ENCODE assay signal across 27 mouse cellular contexts in genomic region chr4:80852590-80853425, GRCm38 (mm10). TPM values are rescaled to one million over a fixed set of nuclear protein-coding genes. Genes with fewer than 3 reads are reported as not detected.
DNase-seq lines count a peak whose midpoint lies in the region; ATAC-seq lines count a peak whose summit lies in the region.
"Had no signal": no experiment of that assay in that cellular context is flagged by ENCODE, and none has a peak within 500 bp of the region (broad histone marks: within the 10 kb centered on the region; RNA-seq: fewer than 3 reads in every experiment).

No protein-coding gene starts in this region.

- no peaks in the 10 kb centered on the region for H3K27me3 ChIP-seq in forebrain, embryonic 14.5 days (replicated peaks; ENCODE audit: control insufficient read depth, insufficient read depth, low read length)
- no peaks in the 10 kb centered on the region for H3K27me3 ChIP-seq in forebrain, embryonic 10.5 days (ENCODE audit: poor library complexity, severe bottlenecking)
- no peaks in the 10 kb centered on the region for H3K27me3 ChIP-seq in neural tube, embryonic 12.5 days (replicated peaks)
- no peaks in the 10 kb centered on the region for H3K27me3 ChIP-seq in midbrain, embryonic 14.5 days (ENCODE audit: control insufficient read depth, insufficient read depth, low read length)
- no peaks in the 10 kb centered on the region for H3K27me3 ChIP-seq in neural tube, embryonic 15.5 days (replicated peaks)
- H3K27me3 ChIP-seq: embryonic facial prominence, embryonic 12.5 days; heart, embryonic 13.5 days had no signal

- no peak overlapping the region for H3K4me3 ChIP-seq in forebrain, embryonic 14.5 days (ENCODE audit: low read depth, low read length)
- no peak overlapping the region for H3K4me3 ChIP-seq in forebrain, embryonic 10.5 days
- H3K4me3 ChIP-seq in neural tube, embryonic 12.5 days, result no peak overlapping the region
- no peak overlapping the region for H3K4me3 ChIP-seq in midbrain, embryonic 14.5 days (replicated peaks; ENCODE audit: low read depth, low read length)
- no peak overlapping the region for H3K4me3 ChIP-seq in neural tube, embryonic 15.5 days (replicated peaks)
- H3K4me3 ChIP-seq: embryonic facial prominence, embryonic 12.5 days; heart, adult 2 months; heart, embryonic 13.5 days had no signal

- DNase-seq in forebrain, embryonic 14.5 days (ENCODE audit: low spot score), result no peak
- no peak for DNase-seq in forebrain, embryonic 10.5 days (ENCODE audit: extremely low spot score, low spot score)
- no peak for DNase-seq in neural tube, embryonic 10.5 days (ENCODE audit: extremely low spot score, low spot score)
- DNase-seq in midbrain, embryonic 14.5 days, result peak; percentile 26
- no peak for DNase-seq in cerebellum, adult 9-10 months
- no peak for DNase-seq in cerebellum, adult 18-20 months
- DNase-seq: adrenal gland, postnatal 25 days; cerebellum, postnatal 25 days; gastrocnemius, postnatal 36 days; heart, adult 2 months; heart, postnatal 14 days; kidney, adult 2 months; kidney, postnatal 14 days; layer of hippocampus, postnatal 36 days; thymus, adult 18-20 months; thymus, postnatal 4 days had no signal

- H3K4me2 ChIP-seq in forebrain, embryonic 14.5 days (ENCODE audit: low read length), result no peak overlapping the region
- H3K4me2 ChIP-seq in neural tube, embryonic 12.5 days (replicated peaks), result no peak overlapping the region
- H3K4me2 ChIP-seq in midbrain, embryonic 14.5 days (ENCODE audit: low read length), result no peak overlapping the region
- H3K4me2 ChIP-seq in neural tube, embryonic 15.5 days, result no peak overlapping the region
- H3K4me2 ChIP-seq: embryonic facial prominence, embryonic 12.5 days; heart, embryonic 13.5 days had no signal

- H3K4me1 ChIP-seq in forebrain, embryonic 14.5 days (ENCODE audit: control insufficient read depth, insufficient read depth, low read length), result no peaks in the 10 kb centered on the region
- H3K4me1 ChIP-seq in forebrain, embryonic 10.5 days, result peaks cover 8% of the 10 kb centered on the region; the same call in 1 of the 2 replicates
- H3K4me1 ChIP-seq in neural tube, embryonic 12.5 days, result no peaks in the 10 kb centered on the region
- no peaks in the 10 kb centered on the region for H3K4me1 ChIP-seq in midbrain, embryonic 14.5 days (ENCODE audit: control insufficient read depth, insufficient read depth, low read length)
- H3K4me1 ChIP-seq in neural tube, embryonic 15.5 days, result 0 out of 2 replicates have a peak, but pooled peaks cover 3% of the 10 kb centered on the region
- H3K4me1 ChIP-seq: embryonic facial prominence, embryonic 12.5 days; heart, embryonic 13.5 days had no signal

- ATAC-seq in forebrain, embryonic 14.5 days, result peak; percentile 40; the same call in 1 of the 2 replicates
- 0 out of 2 replicates have a peak, but pooled peaks have one; percentile 13 for ATAC-seq in neural tube, embryonic 12.5 days (ENCODE audit: low FRiP score, low read depth)
- ATAC-seq in midbrain, embryonic 14.5 days (ENCODE audit: low FRiP score, low TSS enrichment), result no peak
- ATAC-seq in neural tube, embryonic 15.5 days (ENCODE audit: low FRiP score), result peak; percentile 84
- ATAC-seq: CD4-positive, CD25-positive, alpha-beta regulatory T cell, adult 4 months; inflammation-experienced regulatory T-cells, adult 6 months; lung, postnatal 0 days had no signal

- no peak overlapping the region for H3K27ac ChIP-seq in forebrain, embryonic 14.5 days (ENCODE audit: low read depth, low read length)
- no peak overlapping the region for H3K27ac ChIP-seq in forebrain, embryonic 10.5 days
- no peak overlapping the region for H3K27ac ChIP-seq in neural tube, embryonic 12.5 days
- no peak overlapping the region for H3K27ac ChIP-seq in midbrain, embryonic 14.5 days (replicated peaks; ENCODE audit: low read depth, low read length)
- H3K27ac ChIP-seq in neural tube, embryonic 15.5 days (replicated peaks), result no peak overlapping the region
- H3K27ac ChIP-seq: embryonic facial prominence, embryonic 12.5 days; heart, adult 2 months; heart, embryonic 13.5 days; macrophage had no signal

- WGBS in forebrain, embryonic 14.5 days, result 75% methylated on average over 7 of the region's 7 CpGs
- 87% methylated on average over 7 of the region's 7 CpGs for WGBS in forebrain, embryonic 10.5 days
- 73% methylated on average over 7 of the region's 7 CpGs for WGBS in neural tube, embryonic 12.5 days
- WGBS in midbrain, embryonic 14.5 days, result 60% methylated on average over 7 of the region's 7 CpGs
- WGBS in neural tube, embryonic 15.5 days, result 50% methylated on average over 7 of the region's 7 CpGs

- H3K9ac ChIP-seq in forebrain, embryonic 14.5 days (ENCODE audit: low read length), result no peak overlapping the region
- no peak overlapping the region for H3K9ac ChIP-seq in neural tube, embryonic 12.5 days
- H3K9ac ChIP-seq in midbrain, embryonic 14.5 days (replicated peaks; ENCODE audit: low read length), result no peak overlapping the region
- H3K9ac ChIP-seq in neural tube, embryonic 15.5 days (replicated peaks), result no peak overlapping the region
- H3K9ac ChIP-seq: embryonic facial prominence, embryonic 12.5 days; heart, embryonic 13.5 days had no signal

- H3K36me3 ChIP-seq in forebrain, embryonic 14.5 days (ENCODE audit: control insufficient read depth, insufficient read depth, low read length), result no peaks in the 10 kb centered on the region
- no peaks in the 10 kb centered on the region for H3K36me3 ChIP-seq in forebrain, embryonic 10.5 days (replicated peaks)
- H3K36me3 ChIP-seq in neural tube, embryonic 12.5 days, result no peaks in the 10 kb centered on the region
- no peaks in the 10 kb centered on the region for H3K36me3 ChIP-seq in midbrain, embryonic 14.5 days (ENCODE audit: control insufficient read depth, insufficient read depth, low read length)
- H3K36me3 ChIP-seq in neural tube, embryonic 15.5 days, result no peaks in the 10 kb centered on the region
- H3K36me3 ChIP-seq: embryonic facial prominence, embryonic 12.5 days; heart, embryonic 13.5 days had no signal

- H3K9me3 ChIP-seq in forebrain, embryonic 14.5 days (replicated peaks; ENCODE audit: control insufficient read depth, low read length), result no peaks in the 10 kb centered on the region
- no peaks in the 10 kb centered on the region for H3K9me3 ChIP-seq in forebrain, embryonic 10.5 days
- H3K9me3 ChIP-seq in neural tube, embryonic 12.5 days, result no peaks in the 10 kb centered on the region
- H3K9me3 ChIP-seq in midbrain, embryonic 14.5 days (ENCODE audit: control insufficient read depth, low read length), result no peaks in the 10 kb centered on the region
- H3K9me3 ChIP-seq in neural tube, embryonic 15.5 days (replicated peaks), result no peaks in the 10 kb centered on the region
- H3K9me3 ChIP-seq: embryonic facial prominence, embryonic 12.5 days; heart, embryonic 13.5 days had no signal

RNA-seq across cellular contexts. Expression of gene Tyrp1, which starts 18.9 kb away (rescaled TPM):
- polyA plus RNA-seq in forebrain, embryonic 14.5 days (2014; fragmentation: Nextera tagmentation; extraction: Ambion mirVana), result 0.11 and 0.22 TPM in 2 replicates
- polyA plus RNA-seq in forebrain, embryonic 10.5 days (2016; fragmentation: Nextera tagmentation; extraction: Ambion mirVana), result 0.58 and 1.6 TPM in 2 replicates
- not detected in 2 replicates for polyA plus RNA-seq in neural tube, embryonic 12.5 days (2016; fragmentation: Nextera tagmentation; extraction: Ambion mirVana)
- polyA plus RNA-seq in midbrain, embryonic 14.5 days (2014; fragmentation: Nextera tagmentation; extraction: Ambion mirVana), result 0.16 and 0.45 TPM in 2 replicates
- 0.50 and 0.55 TPM in 2 replicates for polyA plus RNA-seq in neural tube, embryonic 15.5 days (2015; fragmentation: Nextera tagmentation; extraction: Ambion mirVana)
- polyA plus RNA-seq: CD4-positive, CD25-positive, alpha-beta regulatory T cell, adult 4 months; heart, embryonic 13.5 days; inflammation-experienced regulatory T-cells, adult 6 months; kidney, adult 2 months; liver, adult 2 months; liver, embryonic 16.5 days; lung, postnatal 0 days; macrophage; stomach, embryonic 16.5 days had no signal

RNA-seq across cellular contexts. Expression of gene Lurap1l, which starts 57.6 kb away (rescaled TPM):
- 5.0 and 5.7 TPM in 2 replicates for polyA plus RNA-seq in forebrain, embryonic 14.5 days (2014; fragmentation: Nextera tagmentation; extraction: Ambion mirVana)
- 1.5 TPM in 2 replicates for polyA plus RNA-seq in forebrain, embryonic 10.5 days (2016; fragmentation: Nextera tagmentation; extraction: Ambion mirVana)
- polyA plus RNA-seq in neural tube, embryonic 12.5 days (2016; fragmentation: Nextera tagmentation; extraction: Ambion mirVana), result 5.7 and 5.9 TPM in 2 replicates
- polyA plus RNA-seq in midbrain, embryonic 14.5 days (2014; fragmentation: Nextera tagmentation; extraction: Ambion mirVana), result 8.8 and 11.5 TPM in 2 replicates
- 14.6 and 14.7 TPM in 2 replicates for polyA plus RNA-seq in neural tube, embryonic 15.5 days (2015; fragmentation: Nextera tagmentation; extraction: Ambion mirVana)
- polyA plus RNA-seq: CD4-positive, CD25-positive, alpha-beta regulatory T cell, adult 4 months; inflammation-experienced regulatory T-cells, adult 6 months; macrophage had no signal
